Mouse (Mus musculus) forebrain, embryonic 16.5 days (tissue): ENCODE data around the gene Nck1. TPM values are rescaled to one million over a fixed set of nuclear protein-coding genes. Genes with fewer than 3 reads are reported as not detected.

Source experiments
- ATAC-seq: fragments of 200-750 bp; cut with Nextera tagmentation; 2 replicates; pipeline ENCODE4 v1.8.0; 2017; ENCODE audit warnings: mild to moderate bottlenecking, moderate library complexity
- H3K27ac ChIP-seq: fragments of 300-500 bp; sonication (generic); 2 replicates; pipeline ENCODE4 v1.5.1; 2014; ENCODE audit warnings: low read length, control low read depth
- H3K27me3 ChIP-seq: fragments of 300-500 bp; sonication (generic); replicated peaks from 2 replicates; pipeline ENCODE4 v1.6.1; 2014; ENCODE audit warnings: low read length; ENCODE audit not compliant: control insufficient read depth, insufficient read depth
- H3K36me3 ChIP-seq: fragments of 300-500 bp; sonication (generic); 2 replicates; pipeline ENCODE4 v1.6.1; 2014; ENCODE audit not compliant: control insufficient read depth, insufficient read depth
- H3K4me1 ChIP-seq: fragments of 300-500 bp; sonication (generic); replicated peaks from 2 replicates; pipeline ENCODE4 v1.6.1; 2014; ENCODE audit warnings: low read length; ENCODE audit not compliant: control insufficient read depth, insufficient read depth
- H3K4me2 ChIP-seq: fragments of 300-500 bp; sonication (generic); 2 replicates; pipeline ENCODE4 v1.6.1; 2014; ENCODE audit warnings: mild to moderate bottlenecking, low read length, control low read depth
- H3K4me3 ChIP-seq: fragments of 300-500 bp; sonication (generic); replicated peaks from 2 replicates; pipeline ENCODE4 v1.5.1; 2014; ENCODE audit warnings: mild to moderate bottlenecking, low read length, control low read depth
- H3K9ac ChIP-seq: fragments of 300-500 bp; sonication (generic); replicated peaks from 2 replicates; pipeline ENCODE4 v1.6.1; 2014; ENCODE audit warnings: low read depth, low read length, control low read depth
- H3K9me3 ChIP-seq: fragments of 300-500 bp; sonication (generic); 2 replicates; pipeline ENCODE4 v1.6.1; 2016; ENCODE audit warnings: low read length; ENCODE audit not compliant: control insufficient read depth
- WGBS: fragments of 180-500 bp; shearing (Covaris S2); extraction: QIAGEN DNeasy Blood & Tissue Kit; methylation state at CpG from one replicate; pipeline ENCODE4 v1.1.7; 2014; 5-methylcytosine and 5-hydroxymethylcytosine counted together
- polyA plus RNA-seq: library from polyadenylated mRNA; unstranded; fragments of >200 nt; fragmentation: Nextera tagmentation; extraction: Ambion mirVana; gene quantifications from 2 replicates; pipeline ENCODE4 v1.2.1, GENCODE M21; 2015

Nck1 gene
- polyA plus RNA-seq, 1 experiment from 2014 or later: 44.8 TPM

DNA sequence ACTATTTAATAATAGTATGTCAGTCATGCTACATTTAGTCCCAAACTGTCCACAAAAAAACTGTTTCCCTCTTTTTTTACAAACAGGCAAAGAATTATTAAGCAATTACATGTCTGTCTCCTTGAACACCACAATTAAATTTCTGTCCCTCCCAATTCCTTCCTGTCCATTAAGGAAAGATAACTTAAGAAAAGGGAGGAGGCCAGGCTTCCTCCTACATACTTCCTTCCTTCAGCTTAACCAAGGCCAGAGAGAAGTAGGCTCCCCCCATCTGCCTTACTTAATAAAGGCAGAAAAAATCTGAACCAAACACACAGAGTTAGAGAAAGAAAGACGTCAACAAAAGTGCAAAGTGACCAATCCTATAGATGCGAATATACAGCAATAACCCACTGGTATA lies 38.4 kb downstream of the Nck1 start:
- WGBS: 84% methylated on average over 2 of the region's 2 CpGs
- no peaks in the 10 kb centered on the region for H3K36me3 ChIP-seq
- no peak overlapping the region for H3K4me2 ChIP-seq
- H3K27me3 ChIP-seq: no peaks in the 10 kb centered on the region
- no peak overlapping the region for H3K9ac ChIP-seq
- H3K4me3 ChIP-seq: no peak overlapping the region
- no peak overlapping the region for H3K27ac ChIP-seq
- no peak for ATAC-seq
- no peaks in the 10 kb centered on the region for H3K4me1 ChIP-seq
- H3K9me3 ChIP-seq: no peaks in the 10 kb centered on the region

DNA sequence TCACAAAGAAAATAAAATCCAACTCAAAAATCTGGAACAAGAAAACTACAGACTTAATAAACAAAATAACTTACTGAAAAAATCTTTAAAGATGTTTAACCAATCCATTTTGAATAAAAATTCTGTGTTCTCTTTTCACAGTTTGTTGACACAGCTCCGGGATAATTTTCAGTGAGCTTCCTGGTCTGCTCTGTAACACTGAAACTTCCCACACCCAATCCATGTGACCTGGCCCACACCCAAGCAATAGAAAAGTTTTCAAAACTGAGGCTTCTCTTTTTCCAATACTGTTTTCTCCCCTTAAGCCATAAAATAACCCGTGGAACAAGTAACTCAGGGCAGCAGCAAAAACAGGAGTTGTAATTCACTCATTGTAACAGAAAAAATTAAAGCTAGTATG lies 39.3 kb downstream of the Nck1 start:
- ATAC-seq: no peak
- Histone ChIP-seq H3K36me3 (no peaks in the 10 kb centered on the region), H3K9me3 (no peaks in the 10 kb centered on the region), H3K27me3 (no peaks in the 10 kb centered on the region), H3K9ac (no peak overlapping the region), H3K4me1 (no peaks in the 10 kb centered on the region), H3K27ac (no peak overlapping the region), H3K4me2 (no peak overlapping the region), H3K4me3 (no peak overlapping the region)
- 74% methylated on average over 2 of the region's 2 CpGs for WGBS

DNA sequence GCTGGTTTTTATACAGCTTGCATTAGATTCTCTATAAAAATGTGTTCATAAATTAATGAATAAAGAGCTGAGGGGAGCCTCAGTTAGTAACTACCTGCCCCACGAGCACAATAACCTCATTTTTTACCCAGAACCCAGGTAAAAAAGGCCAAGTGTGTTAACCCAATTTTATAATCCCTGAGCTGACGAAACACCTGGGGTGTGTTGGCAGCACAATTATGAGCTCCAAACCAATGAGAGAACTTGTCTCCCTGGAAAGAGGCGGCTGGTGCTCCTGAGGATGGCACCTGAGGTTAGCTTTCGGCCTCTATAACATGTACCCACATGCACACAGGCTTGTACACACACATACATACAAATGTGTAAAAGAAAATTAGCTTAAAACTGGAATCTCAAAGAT lies 40.4 kb downstream of the Nck1 start:
- no peaks in the 10 kb centered on the region for H3K27me3 ChIP-seq
- no peak overlapping the region for H3K9ac ChIP-seq
- H3K27ac ChIP-seq: no peak overlapping the region
- H3K4me2 ChIP-seq: no peak overlapping the region
- no peaks in the 10 kb centered on the region for H3K9me3 ChIP-seq
- no peak for ATAC-seq
- 90% methylated on average over 4 of the region's 4 CpGs for WGBS
- H3K4me1 ChIP-seq: no peaks in the 10 kb centered on the region
- H3K36me3 ChIP-seq: no peaks in the 10 kb centered on the region
- no peak overlapping the region for H3K4me3 ChIP-seq

DNA sequence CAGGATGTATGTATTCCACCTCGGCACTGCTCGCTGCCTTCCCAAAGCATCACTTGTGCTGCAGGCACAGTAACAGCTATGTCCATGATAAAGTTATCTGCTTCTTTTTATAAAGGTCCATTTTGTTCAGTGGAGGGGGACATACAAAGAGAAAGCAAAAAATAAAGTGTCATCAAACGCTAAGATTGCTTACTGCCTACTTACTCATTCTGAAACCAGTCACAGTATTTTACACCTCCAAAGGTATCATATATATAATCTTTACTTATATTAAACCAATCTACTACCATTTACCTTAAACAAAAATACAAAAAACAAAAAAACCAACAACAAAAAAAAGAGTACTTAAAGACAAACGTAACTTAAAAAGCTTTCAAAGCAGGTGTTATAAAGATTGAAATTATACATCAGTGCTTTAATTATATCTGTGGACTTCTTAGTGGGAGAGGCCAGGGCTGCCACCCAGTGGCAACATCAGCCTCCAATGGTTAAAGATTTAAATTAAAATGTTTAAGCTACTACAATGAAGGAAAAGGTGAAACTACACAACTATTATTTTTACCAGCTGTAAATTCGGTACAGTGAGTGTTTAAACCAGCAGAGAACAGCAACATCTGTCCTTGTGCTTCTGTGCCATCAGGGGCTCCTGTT lies 52.2 kb downstream of the Nck1 start:
- no peak for ATAC-seq
- H3K36me3 ChIP-seq: no peaks in the 10 kb centered on the region

DNA sequence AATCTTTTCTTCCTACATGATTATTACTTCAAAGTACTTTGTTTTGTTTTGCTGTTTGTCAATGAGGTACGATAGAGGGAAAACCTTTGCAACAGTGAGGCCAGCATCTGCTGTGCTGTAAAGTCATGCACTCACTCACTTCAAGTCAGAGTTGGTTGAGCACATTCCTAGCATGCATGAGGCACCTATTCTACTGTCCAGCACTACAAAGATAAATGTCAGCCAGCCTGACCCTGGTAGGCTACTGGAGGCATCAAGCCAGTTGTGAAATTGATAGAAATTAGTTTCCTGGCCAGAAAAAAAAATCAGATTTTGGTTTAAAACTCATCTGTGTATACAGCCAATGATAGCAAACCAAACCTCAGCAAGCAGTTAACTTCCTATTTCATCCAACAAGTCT lies 54.5 kb downstream of the Nck1 start:
- Histone ChIP-seq H3K4me1 (no peaks in the 10 kb centered on the region), H3K27ac (no peak overlapping the region)

More for the DNA sequence above, 52.2 kb downstream of the Nck1 start:
- Histone ChIP-seq H3K27me3 (no peaks in the 10 kb centered on the region), H3K27ac (no peak overlapping the region), H3K4me3 (no peak overlapping the region), H3K4me1 (no peaks in the 10 kb centered on the region), H3K9ac (no peak overlapping the region), H3K9me3 (no peaks in the 10 kb centered on the region), H3K4me2 (no peak overlapping the region)
- 92% methylated on average over 5 of the region's 5 CpGs for WGBS

DNA sequence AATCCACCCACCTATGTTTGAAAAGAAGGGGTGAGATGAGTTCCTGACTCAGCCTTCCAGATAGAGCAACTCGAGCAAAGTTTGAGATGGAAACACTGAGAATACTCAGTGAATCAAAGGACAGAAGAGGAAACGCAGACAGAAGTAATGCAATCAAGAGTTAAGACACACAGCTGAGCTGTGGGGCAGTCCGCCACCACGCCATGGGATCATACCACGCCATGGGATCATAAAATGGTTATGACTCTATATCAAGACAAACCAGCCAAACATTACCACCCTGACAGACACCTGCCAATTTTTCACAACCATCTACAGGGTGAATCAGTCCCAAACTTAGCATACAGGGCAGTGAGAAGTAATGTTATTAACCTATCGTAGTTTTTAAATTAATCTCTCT lies 57.0 kb downstream of the Nck1 start:
- no peaks in the 10 kb centered on the region for H3K9me3 ChIP-seq
- no peaks in the 10 kb centered on the region for H3K4me1 ChIP-seq
- H3K9ac ChIP-seq: no peak overlapping the region
- H3K27me3 ChIP-seq: no peaks in the 10 kb centered on the region
- H3K4me2 ChIP-seq: no peak overlapping the region
- H3K4me3 ChIP-seq: no peak overlapping the region
- 94% methylated on average over 6 of the region's 6 CpGs for WGBS
- H3K27ac ChIP-seq: no peak overlapping the region
- H3K36me3 ChIP-seq: no peaks in the 10 kb centered on the region
- no peak for ATAC-seq

More for the DNA sequence above, 54.5 kb downstream of the Nck1 start:
- no peak for ATAC-seq
- no peaks in the 10 kb centered on the region for H3K36me3 ChIP-seq
- H3K4me3 ChIP-seq: no peak overlapping the region
- WGBS: 95% methylated on average over 1 of the region's 1 CpGs
- no peaks in the 10 kb centered on the region for H3K27me3 ChIP-seq
- H3K9me3 ChIP-seq: no peaks in the 10 kb centered on the region
- H3K4me2 ChIP-seq: no peak overlapping the region
- no peak overlapping the region for H3K9ac ChIP-seq

DNA sequence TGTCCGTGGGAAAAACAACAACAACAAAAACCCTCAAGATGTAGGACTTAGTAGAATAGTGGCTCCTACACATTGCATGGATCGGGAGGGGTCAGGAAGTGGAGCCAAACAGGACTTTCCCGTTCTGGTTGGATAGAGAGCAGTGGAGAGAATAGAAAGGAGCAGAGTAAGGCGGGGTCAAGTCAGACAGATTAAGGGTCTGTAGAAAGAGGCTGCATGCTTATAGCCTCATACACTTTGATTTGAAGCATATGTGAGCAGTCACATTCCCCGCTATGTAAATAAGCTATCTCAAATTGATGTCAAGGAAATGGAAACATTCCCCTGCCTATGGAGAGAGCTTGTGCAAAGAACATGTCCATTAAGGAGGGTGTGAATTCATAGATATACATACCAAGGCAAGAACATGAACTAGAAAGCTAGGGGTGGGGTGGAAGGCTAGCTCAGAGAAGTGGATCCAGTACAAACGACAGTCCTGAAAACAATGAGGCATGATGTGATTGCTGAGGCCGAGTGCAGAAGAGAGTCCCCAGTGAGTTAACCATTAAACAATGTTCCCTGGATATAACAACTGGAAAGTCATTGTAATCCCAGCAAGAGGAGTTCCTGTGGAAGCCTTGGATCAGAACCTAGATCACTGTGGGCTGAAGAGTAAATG lies 57.7 kb downstream of the Nck1 start:
- no peaks in the 10 kb centered on the region for H3K4me1 ChIP-seq
- WGBS: 76% methylated on average over 7 of the region's 7 CpGs
- H3K27me3 ChIP-seq: no peaks in the 10 kb centered on the region
- ATAC-seq: no peak
- H3K27ac ChIP-seq: no peak overlapping the region
- H3K9ac ChIP-seq: no peak overlapping the region
- no peaks in the 10 kb centered on the region for H3K9me3 ChIP-seq
- H3K4me3 ChIP-seq: no peak overlapping the region
- no peak overlapping the region for H3K4me2 ChIP-seq
- H3K36me3 ChIP-seq: no peaks in the 10 kb centered on the region

DNA sequence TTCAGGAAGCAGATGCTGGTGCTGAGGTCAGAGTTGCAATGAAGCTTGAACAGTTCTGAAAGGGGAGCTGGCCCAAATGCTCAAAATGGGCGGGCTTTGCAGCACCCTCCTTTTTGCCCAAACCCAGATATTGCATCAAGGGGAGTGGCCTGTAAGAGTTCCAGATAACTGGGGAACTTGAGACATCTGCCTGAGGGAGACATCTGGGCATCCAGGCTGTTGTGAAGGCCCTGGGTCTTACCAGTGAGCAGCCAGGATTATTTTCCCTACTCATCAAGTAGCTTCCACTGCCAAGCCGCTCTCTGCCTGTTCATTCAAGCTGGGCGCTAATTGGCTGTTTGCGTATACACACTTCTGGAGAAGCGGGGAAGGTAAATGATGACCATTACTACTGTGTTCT lies 59.5 kb downstream of the Nck1 start, which contains the start of gene Il20rb:
TSS of gene Il20rb (minus strand) at position 358 of the 400 bp plus-strand sequence.
- 0 out of 2 replicates have a peak, but pooled peaks have one; percentile 36 for ATAC-seq
- 30% methylated on average over 5 of the region's 5 CpGs for WGBS

DNA sequence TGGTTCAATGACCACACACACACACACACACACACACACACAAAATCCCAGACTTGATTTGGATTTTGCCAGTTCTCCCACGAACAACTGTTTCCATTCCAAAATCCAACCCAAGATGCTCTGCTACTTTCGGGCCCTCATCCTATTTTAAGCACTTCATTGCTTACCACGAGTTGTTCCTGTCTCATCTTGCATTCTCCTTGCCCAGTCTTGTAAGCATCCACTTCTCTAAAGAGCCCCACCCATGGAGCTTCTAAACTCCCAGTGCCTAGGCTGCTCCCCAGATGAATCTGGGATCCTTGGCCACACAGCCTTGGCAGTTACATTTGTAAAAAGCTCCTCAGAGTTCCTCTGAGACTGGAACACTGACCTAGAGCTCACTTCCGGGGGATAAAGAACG lies 62.6 kb downstream of the Nck1 start:
- WGBS: 93% methylated on average over 5 of the region's 5 CpGs

More for the DNA sequence above, 59.5 kb downstream of the Nck1 start, which contains the start of gene Il20rb:
- H3K4me2 ChIP-seq: no peak within 1 kb of the TSS
- no peak within 1 kb of the TSS for H3K4me3 ChIP-seq
- H3K36me3 ChIP-seq: no peaks in the 10 kb centered on the region
- H3K27me3 ChIP-seq: no peaks in the 10 kb centered on the region
- H3K27ac ChIP-seq: no peak within 1 kb of the TSS
- no peak within 1 kb of the TSS for H3K9ac ChIP-seq
- no peaks in the 10 kb centered on the region for H3K4me1 ChIP-seq
- H3K9me3 ChIP-seq: no peaks in the 10 kb centered on the region

More for the DNA sequence above, 62.6 kb downstream of the Nck1 start:
- Histone ChIP-seq H3K27me3 (no peaks in the 10 kb centered on the region), H3K27ac (no peak overlapping the region), H3K36me3 (no peaks in the 10 kb centered on the region), H3K9ac (no peak overlapping the region), H3K4me1 (no peaks in the 10 kb centered on the region), H3K4me3 (no peak overlapping the region), H3K9me3 (no peaks in the 10 kb centered on the region), H3K4me2 (no peak overlapping the region)
- ATAC-seq: no peak
